Mouse (Mus musculus) liver, adult 2 months (tissue): Measurements from ENCODE around the gene Gprc5c.

Experiments
- CTCF ChIP-seq: fragments of 200-500 bp; IDR thresholded peaks from 2 replicates; pipeline ENCODE4 v1.5.1; 2011; ENCODE audit warnings: low read depth, low read length, control low read depth
- POLR2A ChIP-seq: fragments of 200-500 bp; IDR thresholded peaks from 2 replicates; pipeline ENCODE4 v1.6.1; 2011; ENCODE audit warnings: low read length, control low read depth; ENCODE audit not compliant: insufficient read depth; ENCODE audit errors: extremely low read depth

- TF ChIP-seq CTCF (no peak), POLR2A (no peak)
Measured at GRCm38 (mm10) chr11:114853174-114853838, 2.4 kb downstream of the Gprc5c start.
